Mouse (Mus musculus) midbrain, embryonic 10.5 days (tissue): ENCODE measurements around the gene Stxbp1. TPM values are rescaled to one million over a fixed set of nuclear protein-coding genes. Genes with fewer than 3 reads are reported as not detected.

Source experiments
- DNase-seq: peaks from one replicate; pipeline ENCODE4 v3.0.0-alpha.2; 2017; ENCODE audit warnings: low spot score
- H3K27ac ChIP-seq: fragments of 300-500 bp; sonication (generic); replicated peaks from 2 replicates; pipeline ENCODE4 v1.5.1; 2016; ENCODE audit warnings: mild to moderate bottlenecking
- H3K27me3 ChIP-seq: fragments of 300-500 bp; sonication (generic); 2 replicates; pipeline ENCODE4 v1.6.1; 2016; ENCODE audit warnings: low read depth, mild to moderate bottlenecking; ENCODE audit not compliant: poor library complexity, severe bottlenecking
- H3K36me3 ChIP-seq: fragments of 300-500 bp; sonication (generic); 2 replicates; pipeline ENCODE4 v1.6.1; 2016; ENCODE audit warnings: mild to moderate bottlenecking, moderate library complexity
- H3K4me1 ChIP-seq: fragments of 300-500 bp; sonication (generic); 2 replicates; pipeline ENCODE4 v1.6.1; 2016
- H3K4me3 ChIP-seq: fragments of 300-500 bp; sonication (generic); 2 replicates; pipeline ENCODE4 v1.5.1; 2016; ENCODE audit warnings: mild to moderate bottlenecking, moderate library complexity
- H3K9me3 ChIP-seq: fragments of 300-500 bp; sonication (generic); replicated peaks from 2 replicates; pipeline ENCODE4 v1.6.1; 2016; ENCODE audit warnings: mild to moderate bottlenecking
- WGBS: fragments of 180-500 bp; shearing (Covaris S2); methylation state at CpG from one replicate; pipeline ENCODE4 v1.1.7; 2016; 5-methylcytosine and 5-hydroxymethylcytosine counted together
- polyA plus RNA-seq: library from polyadenylated mRNA; unstranded; fragments of >200 nt; fragmentation: Nextera tagmentation; extraction: Ambion mirVana; gene quantifications from 2 replicates; pipeline ENCODE4 v1.2.1, GENCODE M21; 2016

Stxbp1 gene
- polyA plus RNA-seq, 1 experiment from 2014 or later, result 31.4 TPM

DNA sequence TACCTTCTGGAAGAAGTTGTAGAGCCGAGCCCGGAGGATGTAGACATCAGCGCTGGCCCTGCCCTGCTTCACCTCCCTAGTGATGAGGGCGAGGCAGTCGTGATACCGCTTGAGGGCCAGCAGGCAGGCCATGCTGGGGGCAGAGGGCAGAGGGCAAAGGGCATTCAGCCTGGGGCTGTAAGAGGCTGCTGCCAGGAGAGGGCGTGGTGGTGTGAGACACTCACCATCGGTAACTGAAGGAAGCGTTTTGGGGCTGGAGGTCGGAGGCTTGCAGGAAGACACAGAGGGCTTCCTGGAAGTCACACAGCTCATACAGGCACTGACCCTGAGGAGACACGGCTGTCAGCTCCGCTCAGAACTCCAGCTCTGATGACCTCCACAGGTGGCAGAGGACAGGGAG, 75.2 kb downstream of the Stxbp1 start:
- peak; percentile 30 for DNase-seq
- Histone ChIP-seq H3K27me3 (peaks cover 31% of the 10 kb centered on the region), H3K9me3 (no peaks in the 10 kb centered on the region), H3K27ac (no peak overlapping the region), H3K4me3 (no peak overlapping the region), H3K36me3 (no peaks in the 10 kb centered on the region), H3K4me1 (peaks cover 63% of the 10 kb centered on the region)
- WGBS, result 31% methylated on average over 12 of the region's 12 CpGs

DNA sequence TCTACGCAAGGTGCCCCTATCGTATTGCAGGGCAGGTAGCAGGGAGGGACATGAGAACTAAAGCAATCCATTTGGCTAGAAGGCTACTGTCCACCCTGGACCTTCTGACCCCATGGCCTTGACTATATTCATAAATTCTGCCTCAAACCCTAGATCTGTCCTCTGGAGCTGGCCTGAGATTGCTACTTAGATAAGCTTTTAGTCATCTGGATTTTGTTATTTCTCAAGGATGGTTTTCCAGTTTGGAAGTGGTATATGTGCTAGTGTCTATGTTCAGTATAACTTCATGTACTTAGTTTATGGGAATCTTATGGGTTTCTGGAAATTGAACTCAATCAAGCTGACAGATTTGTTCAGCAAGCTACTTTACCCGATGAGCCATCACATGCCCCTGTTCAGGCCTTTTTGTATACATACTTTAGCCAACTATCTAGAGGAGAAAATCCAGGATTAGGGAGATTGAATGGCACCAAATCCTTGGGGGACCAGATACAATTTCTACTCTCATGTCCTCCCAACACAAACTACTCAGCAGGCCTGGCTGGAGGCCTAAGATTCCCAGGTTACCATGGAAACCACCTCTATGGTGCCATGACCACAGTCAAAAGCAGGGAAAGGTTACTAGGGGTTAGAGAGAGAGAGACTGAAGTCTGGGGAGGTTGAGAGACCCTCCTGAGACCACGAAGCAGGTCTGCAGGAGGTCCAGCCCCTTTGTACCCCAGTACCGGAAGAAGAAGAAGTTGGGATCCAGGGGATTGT, 77.5 kb downstream of the Stxbp1 start:
- Histone ChIP-seq H3K9me3 (no peaks in the 10 kb centered on the region), H3K36me3 (no peaks in the 10 kb centered on the region), H3K27ac (peak overlapping the region; percentile 46; the same call in 1 of the 2 replicates), H3K4me3 (no peak overlapping the region), H3K4me1 (peaks cover 48% of the 10 kb centered on the region), H3K27me3 (peaks cover 26% of the 10 kb centered on the region; the same call in 1 of the 2 replicates)
- 54% methylated on average over 5 of the region's 5 CpGs for WGBS
- peak; percentile 33 for DNase-seq

DNA sequence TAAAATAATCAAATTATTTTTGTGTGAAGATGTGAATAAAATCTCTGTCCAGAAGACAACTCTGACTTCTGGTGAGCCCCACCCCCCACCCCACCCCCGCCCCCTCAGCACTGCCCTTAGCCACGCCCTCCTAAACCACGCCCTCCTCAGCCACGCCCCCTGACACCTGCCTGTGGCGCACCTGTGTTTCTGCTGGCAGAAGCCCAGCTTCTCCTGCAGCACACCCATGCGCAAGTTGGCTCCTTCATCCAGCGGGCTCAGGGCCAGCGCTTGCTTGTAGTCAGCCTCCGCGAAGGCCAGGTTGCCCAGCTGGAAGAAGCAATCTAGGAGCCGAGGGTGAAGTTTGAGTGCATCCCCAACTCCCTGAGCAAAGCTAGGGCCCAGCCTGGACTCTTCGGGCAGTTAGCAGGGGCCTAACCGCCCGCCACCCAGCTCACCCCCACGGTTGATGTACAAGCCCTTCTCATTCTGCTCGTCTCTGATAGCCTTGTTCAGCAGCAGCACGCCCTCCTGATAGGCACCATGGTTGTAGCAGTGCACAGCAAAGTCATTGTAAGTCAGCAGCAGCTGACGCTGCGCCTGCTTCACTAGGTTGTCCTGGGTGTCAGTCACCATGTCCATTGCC, 78.3 kb downstream of the Stxbp1 start:
- no peak for DNase-seq
- Histone ChIP-seq H3K9me3 (no peaks in the 10 kb centered on the region), H3K4me3 (no peak overlapping the region), H3K4me1 (peaks cover 48% of the 10 kb centered on the region), H3K27ac (0 out of 2 replicates have a peak overlapping the region, but pooled peaks have one; percentile 38), H3K27me3 (peaks cover 23% of the 10 kb centered on the region; the same call in 1 of the 2 replicates), H3K36me3 (no peaks in the 10 kb centered on the region)
- 50% methylated on average over 19 of the region's 19 CpGs for WGBS

DNA sequence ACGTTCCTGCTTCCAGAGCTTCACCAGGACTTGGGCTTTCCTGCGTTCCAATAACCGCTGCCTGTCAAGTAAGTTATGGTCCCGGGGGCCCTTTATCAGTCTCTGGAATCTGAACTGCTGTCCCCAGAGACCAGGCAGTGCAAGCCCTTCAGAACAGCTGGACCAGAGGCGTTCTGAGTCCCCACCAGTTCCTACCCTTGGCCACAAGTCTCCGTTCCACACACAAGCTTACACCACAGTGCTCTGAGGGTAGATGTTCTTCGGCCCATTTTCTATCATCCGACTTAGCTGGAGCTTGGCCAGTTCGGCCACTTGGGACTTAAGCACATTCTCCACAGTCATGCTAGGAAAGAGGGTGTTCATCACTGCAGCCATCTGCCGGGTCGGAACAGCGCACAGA, 79.8 kb downstream of the Stxbp1 start:
- peaks cover 47% of the 10 kb centered on the region for H3K4me1 ChIP-seq
- no peaks in the 10 kb centered on the region for H3K9me3 ChIP-seq
- no peak overlapping the region; the same call in 1 of the 2 replicates for H3K27ac ChIP-seq
- 79% methylated on average over 12 of the region's 12 CpGs for WGBS
- H3K36me3 ChIP-seq, result peaks cover 11% of the 10 kb centered on the region
- H3K4me3 ChIP-seq, result no peak overlapping the region
- DNase-seq, result no peak
- 0 out of 2 replicates have a peak, but pooled peaks cover 18% of the 10 kb centered on the region for H3K27me3 ChIP-seq

DNA sequence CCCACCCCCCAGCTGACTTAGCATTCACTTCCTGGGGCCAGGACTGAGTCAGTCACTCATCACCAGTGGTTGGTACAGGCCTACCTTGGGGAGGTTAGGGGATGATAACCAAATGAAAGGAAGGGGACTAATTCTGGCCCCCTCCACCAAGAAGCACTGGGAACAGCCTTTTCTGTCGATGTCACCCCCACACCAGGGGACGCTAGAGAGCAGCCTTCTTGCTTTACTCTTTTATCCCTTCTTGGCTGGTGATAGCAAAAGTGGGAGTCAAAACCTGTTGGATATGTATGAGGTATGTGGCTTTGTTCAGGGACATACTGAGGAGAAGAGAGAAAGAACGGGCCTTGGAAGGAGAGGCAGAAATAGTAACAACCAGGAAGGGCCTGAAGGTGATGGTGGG, 83.7 kb downstream of the Stxbp1 start:
- peaks cover 39% of the 10 kb centered on the region for H3K36me3 ChIP-seq
- H3K9me3 ChIP-seq, result no peaks in the 10 kb centered on the region
- H3K27ac ChIP-seq, result no peak overlapping the region
- DNase-seq, result no peak
- WGBS, result 85% methylated on average over 3 of the region's 3 CpGs
- H3K4me1 ChIP-seq, result peaks cover 22% of the 10 kb centered on the region
- 0 out of 2 replicates have a peak, but pooled peaks cover 10% of the 10 kb centered on the region for H3K27me3 ChIP-seq
- H3K4me3 ChIP-seq, result no peak overlapping the region

DNA sequence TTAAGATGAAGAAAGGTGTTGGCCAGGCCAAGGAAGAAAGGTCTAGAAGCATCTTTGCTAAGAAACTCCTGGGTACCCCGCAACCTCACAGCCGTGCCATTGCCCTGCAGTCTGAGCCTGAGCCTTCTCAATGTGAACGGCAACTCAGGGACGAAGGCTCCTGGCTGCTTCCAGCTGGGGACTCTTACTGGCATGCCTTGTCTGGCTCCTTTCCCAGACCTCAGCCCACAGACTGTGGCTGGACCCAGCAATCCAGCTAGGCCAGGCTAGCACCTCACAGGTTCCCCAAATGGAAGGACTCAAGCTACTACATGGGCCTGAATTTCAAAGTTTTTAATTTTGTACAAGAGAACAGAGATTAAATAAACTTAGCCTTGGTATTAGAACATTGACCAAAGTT, 85.2 kb downstream of the Stxbp1 start:
- Histone ChIP-seq H3K4me1 (peaks cover 22% of the 10 kb centered on the region), H3K27me3 (0 out of 2 replicates have a peak, but pooled peaks cover 3% of the 10 kb centered on the region), H3K36me3 (peaks cover 39% of the 10 kb centered on the region), H3K27ac (no peak overlapping the region), H3K4me3 (no peak overlapping the region), H3K9me3 (no peaks in the 10 kb centered on the region)
- no peak for DNase-seq
- 86% methylated on average over 4 of the region's 4 CpGs for WGBS

DNA sequence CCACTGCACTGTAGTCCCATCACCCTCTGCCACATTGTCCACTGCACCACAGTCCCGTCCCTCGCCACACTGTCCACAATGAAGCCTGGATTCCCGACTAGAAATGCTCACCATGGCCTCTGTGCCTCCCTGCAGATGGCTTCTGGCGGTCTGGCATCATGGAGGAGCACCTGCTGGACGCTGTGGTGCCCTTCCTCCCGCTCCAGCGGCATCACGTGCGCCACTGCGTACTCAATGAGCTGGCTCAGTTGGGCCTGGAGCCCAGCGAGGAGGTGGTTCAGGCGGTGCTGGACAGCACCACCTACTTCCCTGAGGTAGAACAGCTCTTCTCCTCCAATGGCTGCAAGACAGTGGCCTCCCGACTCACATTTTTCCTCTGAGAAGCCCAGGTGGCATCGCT, 85.7 kb downstream of the Stxbp1 start:
- 88% methylated on average over 14 of the region's 14 CpGs for WGBS
- Histone ChIP-seq H3K27ac (no peak overlapping the region), H3K4me1 (peaks cover 22% of the 10 kb centered on the region), H3K9me3 (no peaks in the 10 kb centered on the region), H3K36me3 (peaks cover 39% of the 10 kb centered on the region), H3K4me3 (no peak overlapping the region), H3K27me3 (no peaks in the 10 kb centered on the region)
- DNase-seq, result no peak

DNA sequence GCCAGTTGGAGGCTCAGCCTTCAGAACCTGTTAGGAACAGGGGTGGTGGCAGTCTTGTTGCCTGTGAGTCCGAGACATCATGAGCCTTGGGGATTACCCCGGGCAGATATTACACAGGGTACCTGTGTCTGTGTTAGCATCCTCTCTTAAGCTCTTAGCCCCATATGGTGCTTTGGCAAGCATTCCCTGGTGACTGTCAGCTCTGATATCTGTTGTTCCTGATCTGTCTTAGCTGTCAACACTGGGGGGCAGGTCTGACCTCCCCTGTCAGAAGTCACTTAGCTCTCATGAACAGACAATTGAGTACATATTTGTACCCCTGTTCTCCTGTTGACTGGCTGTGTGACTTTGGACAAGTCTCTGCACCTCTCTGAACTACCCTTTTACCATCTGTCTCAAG, 88.0 kb downstream of the Stxbp1 start:
- Histone ChIP-seq H3K36me3 (peaks cover 50% of the 10 kb centered on the region), H3K27me3 (peaks cover 19% of the 10 kb centered on the region), H3K9me3 (no peaks in the 10 kb centered on the region), H3K27ac (no peak overlapping the region), H3K4me3 (0 out of 2 replicates have a peak overlapping the region, but pooled peaks have one; percentile 4), H3K4me1 (peaks cover 22% of the 10 kb centered on the region)
- DNase-seq, result no peak
- WGBS, result 87% methylated on average over 2 of the region's 2 CpGs

DNA sequence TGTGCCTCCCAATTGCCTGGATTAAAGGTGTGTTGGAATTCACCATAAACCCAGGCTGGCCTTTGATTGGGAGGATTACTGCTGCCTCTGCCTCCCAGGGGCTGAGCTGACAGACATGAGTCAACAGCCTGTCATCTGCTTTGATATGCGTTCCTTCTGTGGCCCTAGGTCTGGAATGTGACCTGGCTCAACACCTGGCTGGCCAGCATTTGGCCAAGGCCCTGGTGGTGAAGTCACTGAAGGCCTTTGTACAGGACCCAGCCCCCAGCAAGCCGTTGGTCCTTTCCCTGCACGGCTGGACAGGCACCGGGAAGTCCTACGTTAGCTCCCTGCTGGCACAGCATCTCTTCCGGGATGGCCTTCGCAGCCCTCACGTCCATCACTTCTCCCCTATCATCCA, 88.5 kb downstream of the Stxbp1 start:
- H3K27me3 ChIP-seq, result peaks cover 23% of the 10 kb centered on the region
- no peaks in the 10 kb centered on the region for H3K9me3 ChIP-seq
- peak overlapping the region; percentile 4; the same call in 1 of the 2 replicates for H3K4me3 ChIP-seq
- DNase-seq, result no peak
- H3K36me3 ChIP-seq, result peaks cover 53% of the 10 kb centered on the region
- no peak overlapping the region for H3K27ac ChIP-seq
- H3K4me1 ChIP-seq, result peaks cover 22% of the 10 kb centered on the region
- 83% methylated on average over 8 of the region's 8 CpGs for WGBS

DNA sequence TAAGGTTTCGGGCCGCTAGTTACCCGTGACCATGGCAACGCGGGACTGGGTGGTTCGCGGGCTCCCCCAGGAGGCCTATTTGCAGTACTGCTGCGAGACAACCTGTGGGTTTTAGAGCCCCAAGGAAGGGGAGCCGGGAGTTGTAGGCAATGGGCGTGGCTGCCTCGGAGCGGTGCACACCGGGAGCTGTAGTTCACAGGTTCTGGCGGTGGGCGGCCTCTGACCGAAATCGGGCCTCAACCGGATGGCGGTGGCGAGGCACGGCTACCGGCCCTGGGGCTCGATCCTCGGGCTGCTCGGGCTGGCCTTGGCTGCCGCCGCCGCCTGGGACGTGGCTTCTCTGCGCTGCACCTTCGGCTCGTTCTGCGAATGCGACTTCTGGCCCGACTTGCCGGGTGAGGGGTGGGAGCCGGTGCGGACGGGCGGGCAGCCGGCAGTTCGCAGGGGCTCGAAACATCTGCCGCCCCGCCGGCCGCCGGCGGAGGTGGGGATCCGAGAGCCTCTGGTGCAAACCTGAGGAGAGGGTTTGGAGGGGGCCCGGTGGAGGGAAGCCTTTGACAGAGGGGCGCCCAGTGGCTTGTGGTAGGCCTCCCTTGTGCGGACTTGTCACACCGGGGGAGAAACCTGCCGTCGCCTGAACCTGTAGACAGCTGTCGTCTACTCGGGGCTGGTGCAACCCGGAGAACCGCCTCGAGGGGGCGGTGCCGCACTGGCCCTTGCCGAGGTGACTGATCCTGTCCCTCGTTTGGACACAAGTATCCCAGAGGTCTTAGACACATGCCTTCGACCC, 89.8 kb downstream of the Stxbp1 start, which contains the start of gene Tor2a:
TSS of gene Tor2a (plus strand) at position 179 of the 790 bp plus-strand sequence.
- DNase-seq, result peak; percentile 97
- peak within 1 kb of the TSS; percentile 79 for H3K4me3 ChIP-seq
- peaks cover 35% of the 10 kb centered on the region for H3K27me3 ChIP-seq
- peaks cover 30% of the 10 kb centered on the region for H3K4me1 ChIP-seq
- peaks cover 53% of the 10 kb centered on the region for H3K36me3 ChIP-seq
- H3K27ac ChIP-seq, result peak within 1 kb of the TSS; percentile 95
- WGBS, result under 1% methylated on average over 66 of the region's 66 CpGs
- H3K9me3 ChIP-seq, result no peaks in the 10 kb centered on the region

DNA sequence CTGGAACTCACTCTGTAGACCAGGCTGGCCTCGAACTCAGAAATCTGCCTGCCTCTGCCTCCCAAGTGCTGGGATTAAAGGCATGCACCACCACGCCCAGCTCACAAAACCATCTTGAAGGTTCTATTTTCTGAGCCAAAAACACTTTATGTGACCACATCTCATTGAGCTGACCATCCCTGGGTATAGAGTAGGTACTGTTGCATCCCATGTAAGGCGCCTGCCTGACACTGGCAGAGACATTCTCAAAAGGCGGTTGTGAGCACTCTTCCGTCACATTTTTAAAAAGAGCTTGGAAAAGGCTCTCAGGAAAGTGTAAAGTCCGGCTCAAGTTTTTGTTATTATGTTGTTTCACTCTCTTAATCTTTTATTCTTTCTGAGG, 90.4 kb downstream of the Stxbp1 start:
- 33% methylated on average over 6 of the region's 6 CpGs for WGBS
- Histone ChIP-seq H3K4me3 (peak overlapping the region; percentile 79), H3K27me3 (peaks cover 37% of the 10 kb centered on the region), H3K4me1 (peaks cover 36% of the 10 kb centered on the region), H3K27ac (peak overlapping the region; percentile 95; the same call in 1 of the 2 replicates), H3K9me3 (no peaks in the 10 kb centered on the region), H3K36me3 (peaks cover 47% of the 10 kb centered on the region)
- DNase-seq, result no peak

DNA sequence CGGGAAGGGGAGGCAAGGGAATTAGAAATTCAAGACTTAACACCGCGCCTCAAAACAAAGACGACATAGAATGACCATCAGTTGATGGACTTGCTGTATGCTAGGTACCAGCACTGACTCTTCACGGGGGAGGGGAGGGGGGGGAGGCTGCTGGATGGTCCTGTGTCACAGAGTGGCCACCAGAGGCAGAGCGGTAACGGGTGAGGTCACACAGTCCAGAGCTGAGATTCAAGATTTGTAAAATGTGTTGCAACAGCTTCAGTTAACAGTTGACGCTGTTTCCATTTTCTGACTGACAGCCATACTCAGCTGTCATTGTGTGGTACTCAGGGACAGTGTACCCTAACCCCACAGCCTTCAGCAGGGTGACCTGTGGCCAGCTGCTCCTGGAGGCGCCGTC, 94.9 kb downstream of the Stxbp1 start:
- DNase-seq, result no peak
- peaks cover 37% of the 10 kb centered on the region for H3K27me3 ChIP-seq
- no peaks in the 10 kb centered on the region for H3K9me3 ChIP-seq
- peak overlapping the region; percentile 53; the same call in 1 of the 2 replicates for H3K4me3 ChIP-seq
- no peak overlapping the region for H3K27ac ChIP-seq
- 69% methylated on average over 10 of the region's 10 CpGs for WGBS
- peaks cover 35% of the 10 kb centered on the region for H3K4me1 ChIP-seq
- H3K36me3 ChIP-seq, result peaks cover 50% of the 10 kb centered on the region
